Mouse (Mus musculus): ENCODE results near the gene Gucy1a1.

- TF ChIP-seq CTCF (conservative IDR thresholded peaks at IDR 0.05; ENCODE audit: low read length) (no peak), POU5F1 (IDR thresholded peaks at IDR 0.05; ENCODE audit: borderline replicate concordance, low read length) (no peak), NANOG (IDR thresholded peaks at IDR 0.05; ENCODE audit: borderline replicate concordance, low read length) (no peak)
These were observed 10.1 kb downstream of the Gucy1a1 start for GRCm38 (mm10) chr3:82135483-82135882.

All from E14TG2a.4 (cell line).